Mouse (Mus musculus) embryo, embryonic 11 days (tissue): ENCODE data around the gene Sec62.
"Not testable (repeated sequence)": the region's sequence is repeated elsewhere in the genome, so short reads cannot be mapped to it uniquely, and the experiment has no call there.

Source experiments
- DNase-seq: peaks from one replicate; pipeline ENCODE4 v3.0.0-alpha.2; 2015

Sec62 gene

DNA sequence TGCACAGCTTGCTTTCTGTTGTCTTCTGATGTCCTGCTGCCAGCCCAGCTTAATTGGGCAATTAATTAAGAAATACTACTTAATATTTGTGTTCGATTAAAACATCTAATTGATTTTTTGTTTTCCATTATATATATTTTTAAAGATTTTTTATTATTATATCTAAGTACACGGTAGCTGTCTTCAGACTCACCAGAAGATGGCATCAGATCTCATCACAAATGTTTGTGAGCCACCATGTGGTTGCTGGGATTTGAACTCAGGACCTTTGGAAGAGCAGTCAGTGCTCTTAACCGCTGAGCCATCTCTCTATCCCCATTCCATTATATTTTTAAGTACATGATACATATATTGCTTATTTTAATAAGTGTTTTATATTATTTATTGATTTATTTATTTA is 40.6 kb downstream of the Sec62 start:
- DNase-seq, result no peak

DNA sequence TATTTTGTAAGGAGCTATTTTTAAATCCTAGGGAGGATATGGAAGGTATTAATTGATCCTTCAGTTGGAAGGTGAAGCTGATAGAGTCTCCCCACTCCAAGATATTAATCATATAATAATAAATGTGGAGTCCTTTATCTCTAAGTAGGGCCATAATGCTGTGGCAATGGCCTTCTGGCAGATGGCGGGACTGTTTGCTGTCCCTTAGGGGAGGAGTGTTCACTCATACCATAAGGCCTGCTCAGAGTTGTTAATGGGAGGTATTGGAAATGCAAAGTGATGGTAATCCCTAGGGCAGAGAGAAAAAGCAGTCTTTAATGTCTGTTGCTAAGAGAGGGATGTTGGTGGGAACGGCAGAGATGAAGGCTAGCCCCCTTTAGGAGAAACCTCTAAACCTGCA is 53.1 kb downstream of the Sec62 start:
- DNase-seq, result no peak

DNA sequence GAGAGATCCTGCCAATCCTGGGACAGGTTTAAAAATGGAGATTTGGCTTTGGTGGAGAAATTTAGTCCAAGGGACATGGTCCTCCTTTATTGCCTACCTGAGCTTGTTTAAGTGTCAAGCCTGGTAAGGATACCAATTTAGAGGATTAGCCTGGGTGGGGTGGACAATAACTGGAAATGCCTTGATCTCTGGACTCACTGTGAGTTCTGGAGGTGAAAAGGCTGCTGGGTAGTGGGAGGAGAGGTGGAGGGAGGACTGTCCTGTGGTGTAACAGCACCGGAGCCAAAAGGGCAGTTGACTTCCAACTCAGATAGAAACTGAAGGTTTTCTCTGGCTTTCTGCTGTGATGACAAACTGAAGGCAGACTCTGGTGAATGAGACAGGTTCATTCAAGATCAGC is 54.7 kb downstream of the Sec62 start:
- DNase-seq, result no peak

DNA sequence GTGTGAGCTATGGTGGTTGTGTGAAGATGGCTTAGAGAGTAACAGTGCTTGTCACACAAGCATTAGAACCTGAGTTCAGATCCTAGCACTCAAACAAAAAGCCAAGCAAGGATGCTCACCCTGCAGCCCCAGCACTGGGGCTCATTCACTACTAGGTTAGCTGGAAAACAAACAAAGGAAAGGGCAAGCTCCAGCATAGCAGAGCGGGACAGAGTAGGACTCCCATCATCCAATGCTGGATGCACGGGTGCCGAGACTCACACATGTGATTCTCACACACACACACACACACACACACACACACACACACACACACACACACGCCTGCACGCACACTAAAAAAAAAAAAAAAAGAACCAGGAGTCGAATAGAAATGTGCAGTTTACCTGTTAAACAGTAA is 58.7 kb downstream of the Sec62 start:
- no peak for DNase-seq

DNA sequence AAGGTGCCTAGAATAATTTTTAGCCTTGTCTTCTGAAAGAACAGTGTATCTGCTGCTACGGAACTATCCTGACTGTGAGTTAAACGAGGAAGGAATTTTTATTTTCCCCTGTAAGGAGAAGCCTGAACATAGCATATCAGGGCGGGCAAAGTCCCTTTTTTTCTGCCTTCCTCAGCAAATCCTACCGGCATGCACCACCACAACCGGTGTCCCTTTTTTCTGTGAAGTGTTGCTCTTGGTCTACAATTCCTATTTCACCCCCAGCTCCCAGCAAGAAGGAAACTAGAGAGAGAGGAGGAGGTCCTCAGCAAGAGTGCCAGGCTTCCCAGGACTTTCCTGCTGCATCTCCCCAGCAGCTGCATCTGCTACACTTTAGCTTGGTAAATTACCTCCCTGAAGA is 60.9 kb downstream of the Sec62 start:
- no peak for DNase-seq

DNA sequence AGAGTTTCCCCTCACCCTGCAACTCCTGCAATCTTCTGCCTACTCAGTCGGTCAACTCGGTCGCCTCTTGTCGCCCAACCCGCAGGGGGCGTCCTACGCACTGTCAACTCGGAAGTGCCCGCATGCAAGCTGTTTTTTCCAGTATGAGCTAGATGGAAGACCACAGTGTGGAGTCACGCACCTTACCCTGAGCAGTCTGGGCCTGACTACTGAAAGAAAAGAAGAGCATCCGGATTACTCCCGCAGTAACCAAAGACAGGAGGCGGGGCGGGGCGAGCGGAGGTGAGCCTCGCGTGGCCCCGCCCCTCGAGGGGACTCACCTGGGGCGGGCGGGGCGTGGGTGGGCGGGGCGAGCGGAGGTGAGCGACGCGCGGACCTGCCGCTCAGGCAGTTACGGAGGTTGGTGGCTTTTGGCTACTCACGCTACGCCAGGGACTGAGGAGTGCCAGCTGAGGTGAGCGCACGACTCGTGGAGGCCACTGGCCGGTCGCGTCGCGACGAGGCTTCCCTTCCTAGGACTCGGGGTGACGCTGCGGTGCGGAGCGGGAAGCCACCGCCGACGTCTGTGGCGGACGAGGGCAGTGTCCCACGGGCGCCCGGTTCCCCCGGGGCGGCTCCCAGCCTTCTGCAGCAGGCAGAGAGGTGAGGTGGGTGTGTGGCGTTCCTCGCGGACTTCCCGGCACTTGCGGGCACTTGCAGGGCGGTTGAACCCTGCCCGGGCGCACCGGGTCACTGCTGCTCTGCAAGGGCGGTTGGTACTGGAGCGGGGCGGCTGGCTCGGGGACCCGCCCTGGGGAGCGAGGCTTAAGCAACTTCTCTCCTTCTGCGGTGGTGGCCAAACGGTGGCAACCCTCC is 63.2 kb downstream of the Sec62 start, which contains the start of gene Gpr160:
Gene Gpr160, plus strand, starts transcription at position 347 of the 855 bp plus-strand sequence.
- peak; percentile 66 for DNase-seq

DNA sequence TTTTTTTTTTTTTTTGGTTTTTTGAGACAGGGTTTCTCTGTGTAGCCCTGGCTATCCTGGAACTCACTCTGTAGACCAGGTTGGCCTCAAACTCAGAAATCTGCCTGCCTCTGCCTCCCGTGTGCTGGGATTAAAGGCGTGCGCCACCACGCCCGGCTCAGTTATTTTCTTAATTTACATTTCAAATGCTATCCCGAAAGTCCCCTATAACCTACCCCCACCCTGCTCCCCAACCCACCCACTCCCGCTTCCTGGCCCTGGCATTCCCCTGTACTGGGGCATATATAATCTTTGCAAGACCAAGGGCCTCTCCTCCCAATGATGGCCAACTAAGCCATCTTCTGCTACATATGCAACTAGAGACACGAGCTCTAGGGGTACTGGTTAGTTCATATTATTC is 66.9 kb downstream of the Sec62 start:
- DNase-seq, result not testable (repeated sequence)

DNA sequence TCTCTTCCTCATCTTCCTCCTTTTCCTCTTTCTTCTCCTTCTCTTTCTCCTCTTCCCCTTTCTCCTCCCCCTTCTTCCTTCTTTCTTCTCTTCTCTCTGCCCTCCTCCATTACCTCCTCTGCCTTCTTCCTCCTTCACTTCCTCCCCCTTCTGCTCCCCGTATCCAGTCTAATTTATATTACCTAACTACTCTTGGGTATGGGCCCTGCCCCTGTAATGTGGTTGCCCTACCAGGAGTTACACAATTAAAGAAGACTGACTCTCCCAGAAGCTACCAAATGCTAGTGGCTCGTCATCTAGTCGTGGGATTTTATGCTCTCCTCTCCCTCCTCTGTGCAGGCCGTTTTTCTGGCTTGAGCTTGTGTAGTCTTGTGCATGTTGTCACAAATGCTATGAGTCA is 68.0 kb downstream of the Sec62 start:
- DNase-seq, result no peak

DNA sequence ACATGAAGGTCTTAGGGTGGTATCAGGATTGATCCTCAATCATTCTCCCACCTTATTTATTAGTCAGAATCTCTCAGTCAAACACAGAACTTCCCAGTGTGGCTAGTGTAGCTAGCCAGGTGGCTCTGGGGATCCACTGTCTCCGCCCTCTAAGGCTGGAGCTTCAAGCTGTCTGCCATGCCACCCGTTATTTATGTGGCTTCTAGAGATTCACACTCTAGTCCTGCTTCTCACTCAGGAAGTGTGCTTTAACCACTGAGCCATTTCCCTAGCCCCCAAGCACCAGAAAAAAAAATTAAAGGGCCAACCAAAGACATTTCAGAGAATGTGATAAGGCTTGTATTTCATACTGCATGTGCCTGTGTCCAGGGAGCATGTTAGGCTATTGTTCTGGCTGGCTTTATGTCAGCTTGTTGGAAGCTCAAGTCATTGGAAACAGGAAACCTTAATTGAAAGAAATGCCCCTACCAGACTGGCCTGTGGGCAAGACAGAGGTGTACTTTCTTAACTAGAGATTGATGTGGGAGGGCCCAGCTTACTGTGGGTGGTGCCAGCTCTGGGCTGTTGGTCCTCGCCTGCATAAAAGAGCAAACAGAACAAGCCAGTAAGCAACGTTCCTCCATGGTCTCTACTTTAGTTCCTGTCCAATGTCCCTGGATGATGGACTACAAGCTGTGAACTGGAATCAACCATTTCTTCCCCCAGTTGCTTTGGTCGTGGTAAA is 71.2 kb downstream of the Sec62 start:
- no peak for DNase-seq

DNA sequence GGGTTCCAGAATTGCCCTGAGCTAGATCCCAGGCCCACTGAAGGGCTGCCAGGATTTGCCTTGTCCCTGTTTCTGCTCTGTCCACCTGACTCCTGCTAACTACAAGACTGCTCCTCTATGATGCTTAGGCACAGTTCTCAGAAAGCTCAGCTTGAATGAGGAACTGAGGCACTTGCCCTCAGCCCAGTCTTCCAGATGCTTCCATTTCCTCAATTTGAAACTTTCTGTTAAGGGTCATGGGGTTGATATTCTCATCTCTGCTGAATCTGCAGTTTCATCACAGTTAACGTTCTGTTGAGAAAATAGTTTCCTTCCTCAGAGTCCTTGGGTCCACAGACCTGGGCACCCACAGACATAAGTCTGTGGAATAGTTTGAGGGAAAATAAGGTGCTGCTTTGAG is 72.0 kb downstream of the Sec62 start:
- DNase-seq, result no peak

DNA sequence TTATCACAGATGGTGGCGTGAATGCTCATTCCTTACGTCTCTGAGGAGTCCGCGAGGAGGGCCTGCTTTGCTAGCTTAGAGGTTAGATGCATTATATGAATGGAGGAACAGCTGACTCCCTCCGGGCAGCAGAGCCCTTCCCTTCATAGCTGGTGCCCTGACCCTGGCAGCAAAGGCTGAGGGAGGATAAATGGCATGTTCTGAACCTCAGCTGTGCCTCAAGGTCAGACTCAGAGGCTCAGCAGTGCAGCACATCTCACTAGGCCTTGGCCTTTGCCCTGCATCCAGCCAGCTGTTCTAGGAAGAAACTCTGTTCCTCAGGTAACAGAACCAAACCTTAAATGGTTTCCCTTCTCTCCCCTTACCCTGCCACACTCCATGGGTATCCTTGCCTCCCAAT is 75.5 kb downstream of the Sec62 start:
- no peak for DNase-seq

DNA sequence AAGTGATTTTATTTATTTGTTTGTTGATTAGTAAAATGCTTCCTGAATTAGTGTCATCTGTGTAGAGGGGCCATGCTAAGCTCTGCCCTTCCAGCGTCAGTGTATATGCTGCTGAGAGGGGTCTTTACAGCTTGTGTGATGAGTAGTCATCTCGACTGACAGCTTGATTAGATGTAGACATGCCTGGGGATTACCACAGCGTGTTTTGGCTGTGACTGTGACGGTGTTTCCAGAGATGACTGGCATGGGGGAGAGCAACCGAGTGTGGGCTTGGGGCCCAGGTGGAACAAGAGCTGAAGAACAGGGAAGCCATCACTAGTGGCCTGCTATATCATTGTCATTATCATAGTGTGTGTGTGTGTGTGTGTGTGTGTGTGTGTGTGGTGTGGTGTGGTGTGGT is 76.0 kb downstream of the Sec62 start:
- DNase-seq, result no peak

DNA sequence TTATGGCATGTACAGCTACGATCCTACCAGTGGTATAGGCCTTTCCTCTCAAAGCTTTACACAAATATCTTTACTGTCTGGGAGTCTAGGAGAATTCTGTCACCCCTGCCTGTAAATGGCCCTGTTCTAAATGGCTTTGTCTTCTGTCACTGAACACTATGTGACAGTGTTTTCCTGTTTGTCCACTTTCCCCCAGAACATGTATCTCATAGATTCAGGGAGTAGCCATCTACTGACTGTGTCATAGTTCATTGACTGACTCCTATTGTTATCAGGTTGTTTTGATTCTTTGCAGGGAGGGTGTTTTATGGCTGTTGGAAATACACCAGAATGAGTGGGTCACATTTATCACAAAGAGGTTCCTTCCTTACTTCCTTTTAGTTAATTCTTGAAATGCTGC is 77.3 kb downstream of the Sec62 start:
- DNase-seq, result no peak
